Mouse (Mus musculus) testis, postnatal 10 days (tissue): ENCODE data around the gene Lats1.
A peak's percentile ranks its signal among the peaks of the same experiment; 100 is the strongest.

Experiments used
- DNase-seq: peaks from one replicate; pipeline ENCODE4 v3.0.0; 2021; ENCODE audit warnings: low spot score

Gene Lats1

DNA sequence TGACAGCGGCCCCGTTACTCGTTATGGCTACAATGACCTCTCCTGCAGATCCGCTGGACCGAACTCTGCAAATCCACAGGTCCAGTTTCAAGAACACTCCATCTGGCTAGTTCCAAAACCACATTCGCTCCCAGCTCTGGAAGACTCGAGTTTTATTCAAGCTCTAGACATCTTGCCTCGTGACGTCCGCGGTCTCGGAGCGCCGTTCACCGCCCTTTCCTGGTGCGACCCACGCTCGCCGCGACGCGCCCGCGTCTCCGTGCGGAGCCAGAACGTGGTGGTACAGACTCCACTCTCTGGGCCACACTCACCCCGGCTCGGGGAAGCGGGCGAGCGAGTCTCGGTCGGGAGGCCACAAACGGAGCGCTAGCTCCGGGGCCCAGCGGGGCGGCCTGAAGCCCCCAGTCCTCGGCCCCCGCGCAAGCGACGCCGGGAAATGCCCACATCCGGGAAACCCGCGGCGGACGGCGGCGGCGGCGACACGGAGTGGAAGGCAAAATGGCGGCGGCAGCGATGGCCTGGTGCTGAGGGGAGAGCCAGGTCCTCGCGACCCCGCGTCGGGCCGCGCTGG lies at the start of gene Lats1, which contains the start of gene Pcmt1:
Gene Lats1, plus strand, starts transcription at position 484 of the 571 bp plus-strand sequence.
Gene Pcmt1, minus strand, starts transcription at position 406 of the 571 bp plus-strand sequence.
- DNase-seq, result peak; percentile 92

DNA sequence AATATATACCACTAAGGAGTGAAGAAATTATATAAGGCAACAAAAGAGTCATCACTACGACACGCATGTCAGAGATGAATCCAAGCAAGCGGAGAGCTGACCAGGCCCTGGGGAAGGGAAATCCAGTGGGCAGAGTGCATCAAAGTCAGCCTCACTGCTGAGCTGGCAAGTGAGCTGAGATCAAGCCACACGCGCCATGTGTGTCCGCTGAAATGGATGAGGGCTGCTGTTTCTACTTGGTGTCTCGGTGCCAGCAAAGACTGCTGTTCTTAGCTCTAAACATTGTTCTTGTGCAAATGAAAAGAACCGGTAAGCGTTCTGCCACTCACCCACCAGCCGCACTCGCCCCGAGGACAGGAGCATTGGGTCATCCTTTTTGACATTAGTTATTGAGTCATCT lies 40.6 kb upstream of the Lats1 start:
- DNase-seq, result no peak

GRCm38 (mm10) chr10:7645911-7646310 lies 35.1 kb upstream of the Lats1 start:
- DNase-seq, result no peak

DNA sequence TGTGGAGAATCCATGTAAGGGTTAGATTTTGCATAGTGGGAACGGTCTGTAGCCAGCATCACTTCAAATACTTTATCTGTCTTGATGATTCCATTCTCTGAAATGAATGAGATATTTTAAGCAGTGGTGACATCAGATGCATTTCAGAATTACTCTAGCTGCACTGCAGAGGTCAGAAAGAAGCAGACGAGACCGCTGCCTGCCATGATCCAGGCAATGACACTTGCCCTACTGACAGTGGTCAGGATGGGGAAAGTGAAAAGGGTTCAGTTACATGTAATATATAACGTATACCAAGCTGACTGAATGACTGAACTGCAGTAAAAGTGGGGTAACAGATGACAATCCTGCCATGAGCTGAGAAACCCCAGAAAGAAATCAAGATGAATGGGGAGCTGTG lies 32.0 kb upstream of the Lats1 start:
- no peak for DNase-seq

DNA sequence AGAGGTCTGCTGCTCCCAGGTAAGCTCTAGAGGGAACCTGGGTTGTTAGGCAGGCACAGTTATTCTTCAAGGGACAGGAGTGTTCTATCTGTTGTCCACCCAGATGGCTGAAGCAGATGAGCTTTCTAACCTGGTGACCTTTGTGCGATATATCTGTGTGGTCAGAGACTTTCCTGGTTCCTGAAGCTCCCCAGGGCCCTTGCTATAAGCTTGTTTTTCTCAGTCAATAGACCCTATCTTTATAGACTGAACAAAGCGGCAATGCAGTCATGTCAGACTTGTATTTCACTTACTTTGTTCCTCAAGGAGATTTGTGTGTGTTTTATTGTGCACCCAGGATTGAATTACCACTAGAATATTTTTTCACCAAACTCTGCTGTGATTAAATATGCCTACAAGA lies 30.0 kb upstream of the Lats1 start:
- DNase-seq, result no peak

GRCm38 (mm10) chr10:7662471-7663141 lies 18.4 kb upstream of the Lats1 start:
- DNase-seq, result no peak

- DNase-seq, result peak; percentile 94
Measured at GRCm38 (mm10) chr10:7663159-7664026, 17.6 kb upstream of the Lats1 start.

- DNase-seq, result no peak
Measured at GRCm38 (mm10) chr10:7664027-7664526, 16.9 kb upstream of the Lats1 start.

DNA sequence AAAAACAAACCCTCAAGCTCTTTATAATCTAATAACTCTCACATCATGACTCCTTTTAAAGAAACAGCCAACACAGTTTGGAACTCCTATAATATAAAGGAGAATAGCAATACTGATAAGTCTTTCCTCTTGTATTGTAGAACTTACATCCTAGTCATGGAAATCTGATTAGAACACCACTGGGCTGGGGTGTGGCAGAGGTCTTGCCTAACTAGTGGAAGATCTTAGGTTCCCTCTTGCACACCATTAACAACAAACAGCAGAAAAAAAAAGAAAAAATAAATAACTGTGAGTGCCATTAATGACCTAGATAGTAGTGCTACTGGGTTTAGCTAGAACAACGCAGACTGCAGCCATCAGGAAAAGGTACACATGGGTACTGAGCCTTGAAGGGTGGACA lies 16.1 kb upstream of the Lats1 start:
- DNase-seq, result no peak

GRCm38 (mm10) chr10:7667342-7667802 lies 13.6 kb upstream of the Lats1 start, which contains the start of gene Nup43:
Nup43 (plus strand) TSS chr10:7667503.
- peak; percentile 91 for DNase-seq

GRCm38 (mm10) chr10:7673673-7674072 lies 7.3 kb upstream of the Lats1 start:
- no peak for DNase-seq

DNA sequence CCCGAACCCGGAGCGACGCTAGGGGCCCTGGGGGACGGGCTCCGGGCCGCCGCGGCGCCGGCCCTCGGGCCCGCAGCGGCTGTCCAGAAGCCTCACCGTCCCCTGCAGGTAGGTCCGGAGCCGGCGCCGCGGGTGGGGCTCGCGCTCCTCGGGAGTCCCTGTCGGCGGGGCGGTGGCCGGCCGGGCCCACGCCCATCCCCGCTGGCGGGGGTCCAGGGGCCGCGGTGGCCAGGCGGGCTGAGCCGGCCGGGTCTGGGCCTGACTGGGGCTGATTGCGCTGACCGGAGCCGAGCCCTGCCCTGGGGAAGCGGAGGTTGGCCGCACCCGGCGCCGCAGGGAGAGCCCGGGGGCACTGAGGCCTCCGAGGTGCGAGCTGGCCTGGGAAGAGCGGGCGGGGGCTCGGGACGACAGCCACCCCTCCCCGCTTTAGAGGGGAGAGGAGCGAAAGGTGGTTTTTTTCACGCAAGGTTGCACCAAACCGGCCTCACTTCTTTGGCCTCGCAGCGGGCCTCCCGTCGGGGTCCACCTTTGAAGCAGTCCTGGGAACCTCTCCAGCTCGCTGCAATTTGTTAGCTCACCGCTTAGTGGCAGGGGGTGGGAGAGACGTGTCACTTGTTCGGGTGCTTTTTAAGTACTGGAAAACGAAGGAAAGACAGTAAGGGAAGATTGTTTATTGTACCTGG lies 470 bp downstream of the Lats1 start:
- peak; percentile 88 for DNase-seq

DNA sequence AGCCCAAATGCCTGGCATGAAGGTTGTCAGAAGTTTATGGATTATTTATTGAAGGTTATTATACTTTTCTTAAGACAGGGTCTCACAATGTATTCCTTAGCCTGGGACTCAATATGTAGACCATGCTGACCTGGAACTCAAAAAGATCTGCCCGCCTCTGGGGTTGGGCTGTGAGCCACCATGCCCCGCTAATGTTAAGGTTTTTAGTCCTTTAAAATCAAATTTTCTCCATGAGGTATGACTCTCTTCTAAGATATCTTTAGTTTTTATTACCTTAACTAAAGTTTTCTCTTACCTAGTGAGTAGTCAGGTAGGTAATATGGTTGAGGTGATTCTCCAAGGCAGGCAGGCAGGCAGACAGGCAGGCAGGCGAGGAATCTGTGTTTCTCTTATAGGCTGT lies 1.2 kb downstream of the Lats1 start:
- DNase-seq, result no peak

GRCm38 (mm10) chr10:7686902-7687301 lies 5.9 kb downstream of the Lats1 start:
- no peak for DNase-seq

- no peak for DNase-seq
Measured at GRCm38 (mm10) chr10:7695286-7695685, 14.3 kb downstream of the Lats1 start.

- no peak for DNase-seq
Measured at GRCm38 (mm10) chr10:7700120-7700519, 19.1 kb downstream of the Lats1 start.

DNA sequence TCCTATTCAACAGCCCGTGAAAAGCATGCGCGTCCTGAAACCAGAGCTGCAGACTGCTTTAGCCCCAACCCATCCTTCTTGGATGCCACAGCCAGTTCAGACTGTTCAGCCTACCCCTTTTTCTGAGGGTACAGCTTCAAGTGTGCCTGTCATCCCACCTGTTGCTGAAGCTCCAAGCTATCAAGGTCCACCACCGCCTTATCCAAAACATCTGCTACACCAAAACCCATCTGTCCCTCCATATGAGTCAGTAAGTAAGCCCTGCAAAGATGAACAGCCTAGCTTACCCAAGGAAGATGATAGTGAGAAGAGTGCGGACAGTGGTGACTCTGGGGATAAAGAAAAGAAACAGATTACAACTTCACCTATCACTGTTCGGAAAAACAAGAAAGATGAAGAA lies 21.6 kb downstream of the Lats1 start:
- no peak for DNase-seq

- no peak for DNase-seq
Measured at GRCm38 (mm10) chr10:7710121-7710520, 29.1 kb downstream of the Lats1 start.

- DNase-seq, result no peak
Measured at GRCm38 (mm10) chr10:7712506-7712905, 31.5 kb downstream of the Lats1 start.

GRCm38 (mm10) chr10:7715056-7715455 lies 34.0 kb downstream of the Lats1 start:
- no peak for DNase-seq

DNA sequence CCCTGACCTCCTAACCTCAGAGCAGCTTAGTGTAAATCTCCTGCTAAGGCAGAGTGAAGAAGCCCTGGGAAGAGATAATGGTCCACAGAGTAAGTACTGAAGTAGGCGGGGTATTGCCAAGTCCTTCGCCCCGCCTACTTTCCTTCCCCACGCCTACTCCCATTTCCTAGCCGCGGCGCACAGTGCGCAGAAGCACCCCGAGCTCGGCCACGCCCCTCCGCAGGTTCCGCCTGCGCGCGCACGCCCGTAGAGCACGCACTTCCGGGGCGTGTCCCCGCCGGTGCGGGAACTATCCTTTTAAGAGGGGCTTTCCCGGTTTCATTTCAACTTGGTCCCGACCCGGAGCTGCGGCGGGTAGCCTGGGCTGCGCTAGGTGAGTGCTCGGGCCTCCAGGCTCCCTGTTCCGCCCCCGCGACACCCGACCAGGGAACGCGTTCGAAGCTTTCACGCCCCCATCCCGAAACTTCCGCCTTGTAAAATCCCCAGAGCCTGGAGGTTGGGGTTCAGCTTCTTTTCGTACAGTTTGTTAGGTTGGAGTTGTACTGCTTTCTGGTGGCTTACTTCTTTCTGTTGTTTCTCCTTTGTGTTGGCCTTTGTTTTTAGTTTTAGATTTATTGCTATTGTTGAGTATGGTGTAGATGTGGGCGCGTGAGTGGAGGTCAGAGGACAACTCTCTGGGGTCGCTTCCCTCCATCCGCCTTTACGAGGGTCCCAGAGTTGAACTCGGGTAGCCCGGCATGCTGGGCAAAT lies 44.9 kb downstream of the Lats1 start, which contains the start of gene Katna1:
Gene Katna1, plus strand, starts transcription at position 250 of the 750 bp plus-strand sequence.
- peak; percentile 98 for DNase-seq
